Mouse (Mus musculus) embryonic facial prominence, embryonic 15.5 days (tissue): Measurements from ENCODE around the gene Pkdcc. TPM values are rescaled to one million over a fixed set of nuclear protein-coding genes. Genes with fewer than 3 reads are reported as not detected.

Experiments
- polyA plus RNA-seq: library from polyadenylated mRNA; unstranded; fragments of >200 nt; fragmentation: Nextera tagmentation; extraction: Ambion mirVana; gene quantifications from 2 replicates; pipeline ENCODE4 v1.2.1, GENCODE M21; 2015

Pkdcc gene
- polyA plus RNA-seq, 1 experiment from 2014 or later = 10.3 TPM

Other genes starting within 250 kb of the Pkdcc start
- 29.6 and 33.2 TPM in 2 replicates for gene Eml4, start 135.6 kb downstream of the Pkdcc start, polyA plus RNA-seq